Mouse (Mus musculus): ENCODE results near the gene Hspbap1. TPM values are rescaled to one million over a fixed set of nuclear protein-coding genes. Genes with fewer than 3 reads are reported as not detected.

The Hspbap1 gene
- total and polyA plus RNA-seq, 2 experiments from 2014 or later = 4.7 to 5.3 TPM

- ATAC-seq (ENCODE audit: low FRiP score) = no peak
- no peaks in the 10 kb centered on the region for H3K27me3 ChIP-seq (ENCODE audit: insufficient read depth, low read length)
These were observed 13.5 kb upstream of the Hspbap1 start for GRCm38 (mm10) chr16:35756697-35757096.

GRCm38 (mm10) chr16:35759401-35759800 is 10.8 kb upstream of the Hspbap1 start:
- H3K27ac ChIP-seq (ENCODE audit: low read depth, low read length) = no peak overlapping the region
- no peaks in the 10 kb centered on the region for H3K36me3 ChIP-seq (ENCODE audit: insufficient read depth, low read length)
- H3K4me2 ChIP-seq (ENCODE audit: low read depth, low read length, poor library complexity, severe bottlenecking) = no peak overlapping the region
- H3K9me3 ChIP-seq (ENCODE audit: low read length) = no peaks in the 10 kb centered on the region
- 93% methylated on average over 5 of the region's 5 CpGs for WGBS
- DNase-seq (ENCODE audit: low spot score) (no peak), ATAC-seq (ENCODE audit: low FRiP score) (no peak)
- H3K4me3 ChIP-seq (ENCODE audit: low read depth, low read length) = no peak overlapping the region
- TF ChIP-seq CTCF (IDR thresholded peaks at IDR 0.05) = no peak
- no peaks in the 10 kb centered on the region for H3K4me1 ChIP-seq (ENCODE audit: insufficient read depth, low read length)
- H3K27me3 ChIP-seq (ENCODE audit: insufficient read depth, low read length) = no peaks in the 10 kb centered on the region
- H3K9ac ChIP-seq (replicated peaks; ENCODE audit: low read length, poor library complexity, severe bottlenecking) = no peak overlapping the region

More at GRCm38 (mm10) chr16:35756697-35757096, 13.5 kb upstream of the Hspbap1 start:
- Histone ChIP-seq H3K4me3 (ENCODE audit: low read depth, low read length) (no peak overlapping the region), H3K9ac (replicated peaks; ENCODE audit: low read length, poor library complexity, severe bottlenecking) (no peak overlapping the region), H3K4me1 (ENCODE audit: insufficient read depth, low read length) (no peaks in the 10 kb centered on the region), H3K27ac (ENCODE audit: low read depth, low read length) (no peak overlapping the region), H3K4me2 (ENCODE audit: low read depth, low read length, poor library complexity, severe bottlenecking) (no peak overlapping the region), H3K9me3 (ENCODE audit: low read length) (no peaks in the 10 kb centered on the region), H3K36me3 (ENCODE audit: insufficient read depth, low read length) (no peaks in the 10 kb centered on the region)
- WGBS = 82% methylated on average over 9 of the region's 9 CpGs
- no peak for DNase-seq (ENCODE audit: low spot score)
- TF ChIP-seq CTCF (IDR thresholded peaks at IDR 0.05) = no peak

GRCm38 (mm10) chr16:35763590-35764296 is 6.4 kb upstream of the Hspbap1 start:
- no peak overlapping the region for H3K9ac ChIP-seq (replicated peaks; ENCODE audit: low read length, poor library complexity, severe bottlenecking)
- peaks cover 15% of the 10 kb centered on the region for H3K4me1 ChIP-seq (ENCODE audit: insufficient read depth, low read length)
- no peak for DNase-seq (ENCODE audit: low spot score)
- no peak for TF ChIP-seq CTCF (IDR thresholded peaks at IDR 0.05)
- 88% methylated on average over 11 of the region's 11 CpGs for WGBS
- ATAC-seq (ENCODE audit: low FRiP score) = no peak
- no peak overlapping the region for H3K4me2 ChIP-seq (ENCODE audit: low read depth, low read length, poor library complexity, severe bottlenecking)
- H3K4me3 ChIP-seq (ENCODE audit: low read depth, low read length) = no peak overlapping the region
- no peaks in the 10 kb centered on the region for H3K36me3 ChIP-seq (ENCODE audit: insufficient read depth, low read length)
- no peaks in the 10 kb centered on the region for H3K27me3 ChIP-seq (ENCODE audit: insufficient read depth, low read length)
- no peaks in the 10 kb centered on the region for H3K9me3 ChIP-seq (ENCODE audit: low read length)
- no peak overlapping the region for H3K27ac ChIP-seq (ENCODE audit: low read depth, low read length)

GRCm38 (mm10) chr16:35764941-35765340 is 5.2 kb upstream of the Hspbap1 start:
- Histone ChIP-seq H3K4me1 (ENCODE audit: insufficient read depth, low read length) (peaks cover 15% of the 10 kb centered on the region), H3K9ac (replicated peaks; ENCODE audit: low read length, poor library complexity, severe bottlenecking) (no peak overlapping the region), H3K27ac (ENCODE audit: low read depth, low read length) (no peak overlapping the region), H3K4me2 (ENCODE audit: low read depth, low read length, poor library complexity, severe bottlenecking) (no peak overlapping the region), H3K27me3 (ENCODE audit: insufficient read depth, low read length) (no peaks in the 10 kb centered on the region), H3K4me3 (ENCODE audit: low read depth, low read length) (no peak overlapping the region), H3K9me3 (ENCODE audit: low read length) (no peaks in the 10 kb centered on the region), H3K36me3 (ENCODE audit: insufficient read depth, low read length) (no peaks in the 10 kb centered on the region)
- no peak for TF ChIP-seq CTCF (IDR thresholded peaks at IDR 0.05)
- 94% methylated on average over 1 of the region's 1 CpGs for WGBS
- no peak for ATAC-seq (ENCODE audit: low FRiP score)
- DNase-seq (ENCODE audit: low spot score) = no peak

- no peaks in the 10 kb centered on the region for H3K27me3 ChIP-seq (ENCODE audit: insufficient read depth, low read length)
- H3K9me3 ChIP-seq (ENCODE audit: low read length) = no peaks in the 10 kb centered on the region
- WGBS = 72% methylated on average over 2 of the region's 2 CpGs
- H3K4me3 ChIP-seq (ENCODE audit: low read depth, low read length) = no peak overlapping the region
- peaks cover 15% of the 10 kb centered on the region for H3K4me1 ChIP-seq (ENCODE audit: insufficient read depth, low read length)
- H3K9ac ChIP-seq (replicated peaks; ENCODE audit: low read length, poor library complexity, severe bottlenecking) = no peak overlapping the region
- no peak for ATAC-seq (ENCODE audit: low FRiP score)
- no peak overlapping the region for H3K4me2 ChIP-seq (ENCODE audit: low read depth, low read length, poor library complexity, severe bottlenecking)
- no peak for TF ChIP-seq CTCF (IDR thresholded peaks at IDR 0.05)
- H3K36me3 ChIP-seq (ENCODE audit: insufficient read depth, low read length) = no peaks in the 10 kb centered on the region
- no peak overlapping the region for H3K27ac ChIP-seq (ENCODE audit: low read depth, low read length)
- DNase-seq (ENCODE audit: low spot score) = no peak
These were observed 4.7 kb upstream of the Hspbap1 start for GRCm38 (mm10) chr16:35765449-35765848.

- Histone ChIP-seq H3K36me3 (ENCODE audit: insufficient read depth, low read length) (no peaks in the 10 kb centered on the region), H3K27ac (ENCODE audit: low read depth, low read length) (no peak overlapping the region), H3K4me3 (ENCODE audit: low read depth, low read length) (no peak overlapping the region), H3K27me3 (ENCODE audit: insufficient read depth, low read length) (no peaks in the 10 kb centered on the region), H3K9ac (replicated peaks; ENCODE audit: low read length, poor library complexity, severe bottlenecking) (no peak overlapping the region), H3K4me2 (ENCODE audit: low read depth, low read length, poor library complexity, severe bottlenecking) (no peak overlapping the region), H3K4me1 (ENCODE audit: insufficient read depth, low read length) (peaks cover 18% of the 10 kb centered on the region), H3K9me3 (ENCODE audit: low read length) (no peaks in the 10 kb centered on the region)
- WGBS = 82% methylated on average over 3 of the region's 3 CpGs
- TF ChIP-seq CTCF (IDR thresholded peaks at IDR 0.05) = no peak
- no peak for ATAC-seq (ENCODE audit: low FRiP score)
- no peak for DNase-seq (ENCODE audit: low spot score)
These were observed 3.8 kb upstream of the Hspbap1 start for GRCm38 (mm10) chr16:35766366-35766765.
